Mouse (Mus musculus) limb, embryonic 15.5 days (tissue): ENCODE data around the gene Lypd1. TPM values are rescaled to one million over a fixed set of nuclear protein-coding genes. Genes with fewer than 3 reads are reported as not detected.

Experiments
- ATAC-seq: fragments of 200-750 bp; cut with Nextera tagmentation; 2 replicates; pipeline ENCODE4 v1.8.0; 2017; ENCODE audit warnings: low read depth, moderate TSS enrichment; ENCODE audit not compliant: insufficient number of reproducible peaks, low FRiP score, low TSS enrichment
- H3K27ac ChIP-seq: fragments of 300-500 bp; sonication (generic); 2 replicates; pipeline ENCODE4 v1.5.1; 2015; ENCODE audit warnings: moderate library complexity, mild to moderate bottlenecking, inconsistent platforms
- H3K27me3 ChIP-seq: fragments of 300-500 bp; sonication (generic); 2 replicates; pipeline ENCODE4 v1.6.1; 2015; ENCODE audit warnings: inconsistent platforms
- H3K36me3 ChIP-seq: fragments of 300-500 bp; sonication (generic); 2 replicates; pipeline ENCODE4 v1.6.1; 2015; ENCODE audit warnings: inconsistent platforms
- H3K4me1 ChIP-seq: fragments of 300-500 bp; sonication (generic); 2 replicates; pipeline ENCODE4 v1.6.1; 2015; ENCODE audit warnings: inconsistent platforms
- H3K4me2 ChIP-seq: fragments of 300-500 bp; sonication (generic); 2 replicates; pipeline ENCODE4 v1.6.1; 2015; ENCODE audit warnings: mild to moderate bottlenecking, inconsistent platforms
- H3K4me3 ChIP-seq: fragments of 300-500 bp; sonication (generic); 2 replicates; pipeline ENCODE4 v1.5.1; 2015; ENCODE audit warnings: mild to moderate bottlenecking, inconsistent platforms
- H3K9ac ChIP-seq: fragments of 300-500 bp; sonication (generic); 2 replicates; pipeline ENCODE4 v1.6.1; 2015; ENCODE audit warnings: inconsistent platforms
- H3K9me3 ChIP-seq: fragments of 300-500 bp; sonication (generic); 2 replicates; pipeline ENCODE4 v1.6.1; 2016; ENCODE audit warnings: inconsistent platforms
- WGBS: fragments of 180-500 bp; shearing (Covaris S2); methylation state at CpG from one replicate; pipeline ENCODE4 v1.1.7; 2015; 5-methylcytosine and 5-hydroxymethylcytosine counted together
- polyA plus RNA-seq: library from polyadenylated mRNA; unstranded; fragments of >200 nt; fragmentation: Nextera tagmentation; extraction: Ambion mirVana; gene quantifications from 2 replicates; pipeline ENCODE4 v1.2.1, GENCODE M21; 2015

The Lypd1 gene
- 5.8 and 8.5 TPM in 2 replicates for polyA plus RNA-seq

- Histone ChIP-seq H3K27ac (no peak within 1 kb of the TSS), H3K4me1 (peaks cover 33% of the 10 kb centered on the region), H3K4me2 (peak within 1 kb of the TSS; percentile 94), H3K4me3 (peak within 1 kb of the TSS; percentile 49), H3K9me3 (no peaks in the 10 kb centered on the region), H3K36me3 (no peaks in the 10 kb centered on the region), H3K9ac (0 out of 2 replicates have a peak within 1 kb of the TSS, but pooled peaks have one; percentile 31), H3K27me3 (peaks cover 31% of the 10 kb centered on the region)
- 4% methylated on average over 30 of the region's 30 CpGs for WGBS
- ATAC-seq = no peak
Measured at GRCm38 (mm10) chr1:125912601-125913600, at the start of gene Lypd1. TSS of gene Lypd1 (minus strand) at chr1:125913101.

GRCm38 (mm10) chr1:125951026-125951425 is 38.1 kb upstream of the Lypd1 start:
- no peak overlapping the region for H3K9ac ChIP-seq
- no peak for ATAC-seq
- 81% methylated on average over 3 of the region's 3 CpGs for WGBS
- H3K27ac ChIP-seq = no peak overlapping the region
- H3K4me3 ChIP-seq = no peak overlapping the region
- no peak overlapping the region for H3K4me2 ChIP-seq
- H3K27me3 ChIP-seq = no peaks in the 10 kb centered on the region
- H3K4me1 ChIP-seq = no peaks in the 10 kb centered on the region
- H3K36me3 ChIP-seq = no peaks in the 10 kb centered on the region
- no peaks in the 10 kb centered on the region for H3K9me3 ChIP-seq

GRCm38 (mm10) chr1:125949076-125949475 is 36.2 kb upstream of the Lypd1 start:
- Histone ChIP-seq H3K9ac (no peak overlapping the region), H3K36me3 (no peaks in the 10 kb centered on the region), H3K4me1 (0 out of 2 replicates have a peak, but pooled peaks cover 3% of the 10 kb centered on the region), H3K4me3 (no peak overlapping the region), H3K4me2 (no peak overlapping the region), H3K27ac (no peak overlapping the region), H3K9me3 (no peaks in the 10 kb centered on the region), H3K27me3 (no peaks in the 10 kb centered on the region)
- no peak for ATAC-seq
- WGBS = 53% methylated on average over 6 of the region's 6 CpGs

- Histone ChIP-seq H3K27ac (no peak overlapping the region), H3K9me3 (no peaks in the 10 kb centered on the region), H3K27me3 (no peaks in the 10 kb centered on the region), H3K36me3 (no peaks in the 10 kb centered on the region), H3K9ac (no peak overlapping the region), H3K4me3 (no peak overlapping the region), H3K4me2 (no peak overlapping the region), H3K4me1 (0 out of 2 replicates have a peak, but pooled peaks cover 3% of the 10 kb centered on the region)
- WGBS = 24% methylated on average over 9 of the region's 9 CpGs
- no peak for ATAC-seq
Measured at GRCm38 (mm10) chr1:125945136-125945535, 32.2 kb upstream of the Lypd1 start.

- Histone ChIP-seq H3K9ac (no peak overlapping the region), H3K36me3 (no peaks in the 10 kb centered on the region), H3K27me3 (no peaks in the 10 kb centered on the region), H3K9me3 (no peaks in the 10 kb centered on the region), H3K4me1 (0 out of 2 replicates have a peak, but pooled peaks cover 3% of the 10 kb centered on the region), H3K4me3 (no peak overlapping the region), H3K27ac (no peak overlapping the region), H3K4me2 (no peak overlapping the region)
- 85% methylated on average over 1 of the region's 1 CpGs for WGBS
- no peak for ATAC-seq
Measured at GRCm38 (mm10) chr1:125943305-125943704, 30.4 kb upstream of the Lypd1 start.

GRCm38 (mm10) chr1:125925486-125925885 is 12.6 kb upstream of the Lypd1 start:
- Histone ChIP-seq H3K36me3 (no peaks in the 10 kb centered on the region), H3K9me3 (no peaks in the 10 kb centered on the region), H3K27ac (no peak overlapping the region), H3K4me3 (no peak overlapping the region), H3K4me1 (no peaks in the 10 kb centered on the region), H3K27me3 (no peaks in the 10 kb centered on the region), H3K9ac (no peak overlapping the region), H3K4me2 (no peak overlapping the region)
- WGBS = 95% methylated on average over 10 of the region's 10 CpGs
- ATAC-seq = no peak

GRCm38 (mm10) chr1:125923062-125923461 is 10.2 kb upstream of the Lypd1 start:
- Histone ChIP-seq H3K27me3 (no peaks in the 10 kb centered on the region), H3K4me3 (no peak overlapping the region), H3K9me3 (no peaks in the 10 kb centered on the region), H3K4me2 (no peak overlapping the region), H3K9ac (no peak overlapping the region), H3K4me1 (no peaks in the 10 kb centered on the region), H3K36me3 (no peaks in the 10 kb centered on the region), H3K27ac (no peak overlapping the region)
- ATAC-seq = no peak
- WGBS = 61% methylated on average over 2 of the region's 2 CpGs

GRCm38 (mm10) chr1:125920696-125921095 is 7.8 kb upstream of the Lypd1 start:
- Histone ChIP-seq H3K9ac (no peak overlapping the region), H3K36me3 (no peaks in the 10 kb centered on the region)
- 94% methylated on average over 3 of the region's 3 CpGs for WGBS

GRCm38 (mm10) chr1:125911901-125912445 is 928 bp downstream of the Lypd1 start:
- peaks cover 33% of the 10 kb centered on the region for H3K4me1 ChIP-seq
- WGBS = under 1% methylated on average over 42 of the region's 43 CpGs
- no peak overlapping the region for H3K27ac ChIP-seq
- 0 out of 2 replicates have a peak, but pooled peaks have one; percentile 15 for ATAC-seq
- peaks cover 35% of the 10 kb centered on the region for H3K27me3 ChIP-seq
- H3K9ac ChIP-seq = peak overlapping the region; percentile 31; the same call in 1 of the 2 replicates
- peak overlapping the region; percentile 49 for H3K4me3 ChIP-seq
- no peaks in the 10 kb centered on the region for H3K36me3 ChIP-seq
- H3K9me3 ChIP-seq = no peaks in the 10 kb centered on the region
- peak overlapping the region; percentile 94 for H3K4me2 ChIP-seq

More at GRCm38 (mm10) chr1:125920696-125921095, 7.8 kb upstream of the Lypd1 start:
- Histone ChIP-seq H3K9me3 (no peaks in the 10 kb centered on the region), H3K4me3 (no peak overlapping the region), H3K4me1 (no peaks in the 10 kb centered on the region), H3K4me2 (no peak overlapping the region), H3K27me3 (no peaks in the 10 kb centered on the region), H3K27ac (no peak overlapping the region)
- no peak for ATAC-seq

- no peaks in the 10 kb centered on the region for H3K36me3 ChIP-seq
- under 1% methylated on average over 35 of the region's 35 CpGs for WGBS
- no peak for ATAC-seq
- peaks cover 33% of the 10 kb centered on the region for H3K4me1 ChIP-seq
- H3K27ac ChIP-seq = no peak overlapping the region
- H3K9me3 ChIP-seq = no peaks in the 10 kb centered on the region
- H3K4me3 ChIP-seq = peak overlapping the region; percentile 49
- peak overlapping the region; percentile 31 for H3K9ac ChIP-seq
- peak overlapping the region; percentile 94 for H3K4me2 ChIP-seq
- peaks cover 35% of the 10 kb centered on the region for H3K27me3 ChIP-seq
Measured at GRCm38 (mm10) chr1:125911337-125911900, 1.5 kb downstream of the Lypd1 start.

- 2% methylated on average over 9 of the region's 9 CpGs for WGBS
- H3K9me3 ChIP-seq = no peaks in the 10 kb centered on the region
- peaks cover 35% of the 10 kb centered on the region for H3K27me3 ChIP-seq
- H3K27ac ChIP-seq = no peak overlapping the region
- peak overlapping the region; percentile 49 for H3K4me3 ChIP-seq
- H3K4me2 ChIP-seq = peak overlapping the region; percentile 94
- peaks cover 33% of the 10 kb centered on the region for H3K4me1 ChIP-seq
- no peak overlapping the region for H3K9ac ChIP-seq
- H3K36me3 ChIP-seq = no peaks in the 10 kb centered on the region
- no peak for ATAC-seq
Measured at GRCm38 (mm10) chr1:125910871-125911265, 2.0 kb downstream of the Lypd1 start.
